Mouse (Mus musculus): ENCODE results near the gene Ear14.
"Not testable (repeated sequence)": the region's sequence is repeated elsewhere in the genome, so short reads cannot be mapped to it uniquely, and the experiment has no call there.

Gene Ear14

GRCm38 (mm10) chr14:51203115-51203514 is at the start of gene Ear14:
Gene Ear14 (plus strand): TSS chr14:51203391.
- no peak for DNase-seq (ENCODE audit: extremely low read depth, low read depth)

DNA sequence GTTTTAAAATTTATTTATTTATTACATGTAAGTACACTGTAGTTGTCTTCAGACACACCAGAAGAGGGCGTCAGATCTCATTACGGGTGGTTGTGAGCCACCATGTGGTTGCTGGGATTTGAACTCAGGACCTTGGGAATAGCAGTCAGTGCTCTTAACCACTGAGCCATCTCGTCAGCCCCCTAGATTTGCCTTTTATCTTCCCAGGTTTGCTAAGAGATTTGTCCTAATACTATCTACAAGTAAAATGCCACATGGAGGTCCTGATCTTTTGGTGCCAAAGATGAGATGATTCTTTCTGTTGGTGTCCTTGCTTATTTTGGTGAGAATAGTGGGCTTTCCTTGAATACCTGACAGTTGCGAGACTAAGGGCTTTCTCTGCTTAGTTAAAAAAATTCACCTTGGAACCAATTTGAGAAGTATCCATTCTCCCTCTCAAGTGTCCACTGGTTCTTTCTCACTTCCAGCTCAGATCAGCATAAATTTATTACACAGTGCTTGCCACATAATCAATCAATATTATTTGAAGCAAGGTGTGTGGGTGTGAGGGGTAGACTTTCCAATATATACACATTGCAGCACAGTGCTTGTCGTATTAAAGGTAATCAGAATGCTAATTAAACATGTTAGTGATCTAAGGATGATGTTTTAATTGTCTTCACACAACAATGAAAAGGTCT is 47.0 kb upstream of the Ear14 start:
- no peak for DNase-seq (ENCODE audit: extremely low read depth, low read depth)

- no peak for DNase-seq (ENCODE audit: extremely low read depth, low read depth)
These were observed 46.5 kb upstream of the Ear14 start for GRCm38 (mm10) chr14:51156736-51157068.

DNA sequence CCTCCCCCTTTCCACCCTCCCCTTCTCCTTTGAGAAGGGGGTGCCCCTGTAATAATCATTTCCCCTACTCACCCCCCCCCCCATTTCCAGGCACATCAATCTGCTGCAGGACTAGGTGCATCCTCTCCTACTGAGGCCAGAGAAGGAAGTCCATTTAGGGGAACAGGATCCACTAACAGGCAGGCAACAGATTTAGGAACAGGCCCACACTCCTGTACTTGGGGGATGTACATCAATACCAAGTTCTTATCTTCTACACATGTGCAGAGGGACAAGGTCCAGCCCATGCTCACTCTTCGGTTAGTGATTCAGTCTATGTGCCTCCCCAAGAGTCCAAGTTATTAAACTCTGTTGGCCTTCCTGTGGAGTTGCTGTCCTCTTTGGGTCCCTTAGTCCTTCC is 46.1 kb upstream of the Ear14 start:
- DNase-seq (ENCODE audit: extremely low read depth, low read depth), result no peak

GRCm38 (mm10) chr14:51161976-51162375 is 41.2 kb upstream of the Ear14 start, which contains the start of gene Rnase2b:
Gene Rnase2b (plus strand): TSS chr14:51162260.
- DNase-seq (ENCODE audit: extremely low read depth, low read depth), result not testable (repeated sequence)

- not testable (repeated sequence) for DNase-seq (ENCODE audit: extremely low read depth, low read depth)
These were observed 39.9 kb upstream of the Ear14 start for GRCm38 (mm10) chr14:51163323-51163722.

DNA sequence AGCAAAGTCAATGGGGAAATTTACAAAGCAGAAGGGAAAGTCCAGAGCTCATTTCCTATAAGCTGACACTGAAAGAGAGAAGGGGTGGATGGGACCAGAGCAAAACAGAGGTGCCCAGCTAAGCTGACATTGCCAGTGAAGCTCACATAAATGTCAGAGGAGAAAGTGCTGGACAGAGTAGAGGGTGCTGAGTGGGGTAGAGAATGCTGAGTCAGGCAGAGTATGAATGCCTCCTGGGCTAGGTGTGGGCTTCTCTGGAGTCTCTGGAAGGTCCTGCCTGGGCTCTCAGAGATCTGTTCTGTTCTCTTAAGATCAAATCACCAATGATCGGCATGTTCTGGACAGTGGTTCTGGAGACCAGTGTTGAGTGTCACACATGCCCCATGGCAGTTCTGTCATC is 37.8 kb upstream of the Ear14 start:
- no peak for DNase-seq (ENCODE audit: extremely low read depth, low read depth)

- no peak for DNase-seq (ENCODE audit: extremely low read depth, low read depth)
These were observed 37.1 kb upstream of the Ear14 start for GRCm38 (mm10) chr14:51166068-51166467.

DNA sequence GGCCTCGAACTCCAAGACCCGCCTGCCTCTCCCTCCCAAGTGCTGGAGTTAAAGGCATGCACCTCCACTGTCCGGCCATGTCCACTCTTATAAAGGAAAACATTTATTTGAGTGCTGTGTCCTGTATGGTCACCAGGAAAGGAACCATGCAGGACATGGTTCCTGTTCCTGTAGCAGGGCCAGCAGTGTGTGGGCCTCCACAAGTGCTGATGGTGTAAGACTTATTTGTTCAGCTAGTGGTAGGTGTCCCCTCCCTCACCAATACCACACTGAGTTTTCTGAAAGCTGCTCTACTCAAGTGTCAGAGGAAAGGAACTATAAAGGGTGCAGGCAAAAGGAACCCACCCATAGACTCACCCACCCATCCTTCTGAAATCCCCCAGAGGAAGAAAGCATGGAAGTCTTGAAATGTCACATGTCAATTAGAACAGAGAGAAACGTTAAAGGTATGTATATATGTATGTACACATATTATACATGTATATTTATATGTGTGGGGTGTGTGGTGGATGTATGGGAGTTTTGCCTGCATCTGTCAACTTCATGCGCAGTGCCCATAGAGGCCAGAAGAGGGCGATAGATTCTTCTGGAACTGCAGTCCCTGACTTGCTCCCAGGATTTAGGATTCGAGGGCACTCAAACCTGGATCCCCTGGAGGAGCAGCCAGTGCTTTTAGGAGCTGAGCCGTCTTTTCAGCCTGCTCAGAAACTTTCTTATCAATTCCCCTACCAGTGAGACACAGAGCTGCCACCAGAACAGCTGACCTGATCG is 30.9 kb upstream of the Ear14 start:
- peak; percentile 10 for DNase-seq (ENCODE audit: extremely low read depth, low read depth)

DNA sequence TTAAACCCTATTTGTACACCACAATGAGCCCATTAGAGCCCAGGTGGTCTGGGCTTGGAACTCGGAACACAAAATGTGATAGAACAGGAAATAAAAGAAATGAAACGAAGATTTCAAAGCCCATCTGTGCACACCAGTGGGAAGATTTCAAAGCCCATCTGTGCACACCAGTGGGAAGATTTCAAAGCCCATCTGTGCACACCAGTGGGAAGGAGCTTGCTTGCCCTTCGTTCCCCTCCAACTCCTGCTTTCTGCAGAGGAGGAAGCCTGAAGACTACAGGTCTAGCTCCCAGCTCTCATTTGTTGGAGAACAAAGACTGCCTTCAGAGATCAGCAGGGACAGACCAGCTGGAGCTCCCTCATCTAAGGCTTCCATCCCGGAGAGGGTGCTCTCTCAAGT is 30.2 kb upstream of the Ear14 start:
- DNase-seq (ENCODE audit: extremely low read depth, low read depth), result not testable (repeated sequence)

- no peak for DNase-seq (ENCODE audit: extremely low read depth, low read depth)
These were observed 29.3 kb upstream of the Ear14 start for GRCm38 (mm10) chr14:51173843-51174242.

DNA sequence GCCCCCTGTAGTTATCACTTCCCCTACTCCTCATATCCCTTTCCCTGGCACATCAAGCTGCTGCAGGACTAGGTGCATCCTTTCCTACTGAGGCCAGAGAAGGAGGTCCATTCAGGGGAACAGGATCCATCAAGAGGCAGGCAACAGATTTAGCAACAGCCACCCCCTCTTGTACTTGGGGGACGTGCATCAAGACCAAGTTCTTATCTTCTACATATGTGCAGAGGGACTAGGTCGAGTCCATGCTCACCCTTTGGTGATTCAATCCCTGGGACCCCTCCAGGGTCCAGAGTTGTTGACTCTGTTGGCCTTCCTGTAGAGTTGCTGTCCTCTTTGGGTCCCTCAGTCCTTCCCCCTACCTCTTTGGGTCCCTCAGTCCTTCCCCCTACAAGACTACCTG is 22.1 kb upstream of the Ear14 start:
- DNase-seq (ENCODE audit: extremely low read depth, low read depth), result not testable (repeated sequence)

DNA sequence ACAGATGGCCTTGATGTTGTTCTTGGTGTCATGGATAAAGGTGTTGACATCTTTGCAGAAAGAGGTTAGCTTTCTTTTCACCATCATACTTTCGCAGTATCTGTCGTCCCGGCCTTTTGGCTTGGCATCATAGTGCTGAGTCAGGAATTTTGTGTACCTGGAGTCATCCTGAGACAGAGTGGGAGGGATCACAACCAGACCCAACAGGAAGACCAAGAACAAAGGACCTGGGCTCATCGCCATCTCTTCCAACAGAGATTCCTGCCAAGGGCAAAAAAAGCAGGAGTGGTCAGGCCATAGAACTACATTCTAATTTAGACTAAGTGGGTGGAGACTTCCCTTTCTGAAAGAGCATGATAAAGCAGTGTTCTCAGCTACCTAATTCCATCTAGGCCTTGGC is 7.5 kb upstream of the Ear14 start:
- DNase-seq (ENCODE audit: extremely low read depth, low read depth), result no peak

GRCm38 (mm10) chr14:51199098-51200023 is 3.8 kb upstream of the Ear14 start, which contains the start of gene Ang2:
Gene Ang2 (minus strand): TSS chr14:51199148.
- DNase-seq (ENCODE audit: extremely low read depth, low read depth), result no peak

DNA sequence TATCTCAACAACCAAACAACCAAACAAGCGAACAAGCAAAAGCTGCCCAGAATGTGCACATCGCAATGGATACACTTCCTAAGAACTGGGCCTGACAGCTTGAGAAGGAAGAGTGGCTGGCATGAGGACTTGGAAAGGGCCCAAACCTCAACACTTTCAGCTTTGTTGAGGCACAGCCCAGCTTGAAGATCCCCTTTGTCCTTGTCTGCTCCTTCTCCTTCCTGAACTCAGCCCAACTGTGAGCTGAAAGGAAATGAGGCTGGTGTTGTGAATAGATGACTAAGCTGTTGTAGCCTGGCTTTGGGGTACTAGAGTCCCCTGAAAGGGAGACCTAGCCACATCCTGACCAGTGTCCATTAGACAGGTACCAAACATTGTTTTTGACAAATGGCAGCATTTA is 3.1 kb upstream of the Ear14 start:
- no peak for DNase-seq (ENCODE audit: extremely low read depth, low read depth)

GRCm38 (mm10) chr14:51200466-51200865 is 2.7 kb upstream of the Ear14 start:
- DNase-seq (ENCODE audit: extremely low read depth, low read depth), result no peak

DNA sequence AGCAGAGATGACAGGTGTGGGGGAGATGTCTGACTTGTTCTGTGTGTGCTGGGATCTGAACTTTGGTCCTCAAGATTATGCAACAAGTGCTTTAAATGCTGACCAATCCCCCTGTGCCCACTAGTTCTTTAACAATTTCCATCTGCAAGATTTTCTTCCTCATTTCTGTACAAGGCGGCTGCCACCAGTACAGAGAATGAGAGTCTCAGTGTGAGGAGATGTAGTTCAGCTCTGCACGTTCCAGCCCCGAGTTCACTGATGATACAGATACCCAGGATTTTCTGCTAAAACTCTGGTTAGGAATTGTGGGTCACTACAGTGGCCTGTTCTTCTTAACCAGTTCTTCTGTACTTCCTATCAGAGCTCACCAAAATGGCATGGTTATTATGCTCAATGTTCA is 16.9 kb downstream of the Ear14 start:
- DNase-seq (ENCODE audit: extremely low read depth, low read depth), result not testable (repeated sequence)

DNA sequence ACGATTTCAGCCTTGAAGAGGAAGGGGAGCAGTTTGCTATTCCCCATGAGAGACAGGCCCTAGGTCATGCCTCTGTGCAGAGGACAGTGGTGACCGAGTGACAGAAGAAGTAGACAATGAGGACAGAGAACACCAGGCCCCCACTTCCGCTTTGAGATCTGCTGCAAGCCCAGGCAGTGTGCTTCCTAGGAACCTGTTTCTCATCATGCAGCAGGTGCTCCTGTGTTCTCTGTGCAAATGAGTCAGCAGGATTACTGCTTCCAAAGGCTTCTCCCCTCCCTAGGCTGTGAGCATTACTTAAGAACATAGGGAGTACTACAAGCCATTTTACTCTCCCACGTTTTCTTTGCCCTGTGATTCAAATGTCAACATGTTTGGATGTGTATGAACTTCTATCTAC is 26.5 kb downstream of the Ear14 start:
- DNase-seq (ENCODE audit: extremely low read depth, low read depth), result not testable (repeated sequence)

DNA sequence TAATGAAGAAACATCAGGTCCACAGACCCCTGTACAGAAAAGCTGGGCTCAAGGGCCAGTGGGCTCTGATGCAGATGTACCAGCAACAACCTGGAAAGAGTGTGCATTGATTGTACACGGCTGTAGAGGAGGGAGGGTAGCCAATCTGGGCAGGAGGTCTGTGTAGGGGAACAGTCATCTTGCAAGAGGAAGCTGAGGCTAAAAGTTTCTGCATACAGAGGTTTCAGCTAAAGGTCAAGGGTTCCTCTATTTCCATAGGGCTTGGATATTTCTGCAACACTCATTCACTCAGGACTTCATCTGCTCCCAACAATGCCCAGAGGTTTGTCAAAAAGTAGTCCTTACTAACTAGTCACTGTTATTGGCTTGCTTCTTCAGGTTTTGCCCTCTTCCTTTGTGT is 34.3 kb downstream of the Ear14 start:
- not testable (repeated sequence) for DNase-seq (ENCODE audit: extremely low read depth, low read depth)

DNA sequence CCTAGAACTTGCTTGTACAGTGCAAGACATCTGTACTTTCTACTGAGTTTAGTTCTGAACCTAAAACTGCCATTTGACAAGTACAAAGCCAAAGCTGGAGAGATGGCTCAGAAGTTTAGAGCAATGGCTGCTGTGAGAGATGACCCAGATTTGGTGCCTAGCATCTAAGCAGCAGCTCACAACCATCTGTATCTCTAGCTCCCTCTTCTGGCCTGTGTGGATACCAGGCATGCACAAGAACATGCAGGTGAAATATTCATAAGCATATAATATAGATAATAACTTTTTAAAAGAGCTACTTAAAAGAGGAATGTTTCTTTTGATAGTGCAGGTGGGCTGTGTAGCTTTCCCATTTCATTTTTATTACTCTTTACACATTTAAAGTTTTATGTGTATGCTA is 37.7 kb downstream of the Ear14 start:
- DNase-seq (ENCODE audit: extremely low read depth, low read depth), result peak; percentile 13

DNA sequence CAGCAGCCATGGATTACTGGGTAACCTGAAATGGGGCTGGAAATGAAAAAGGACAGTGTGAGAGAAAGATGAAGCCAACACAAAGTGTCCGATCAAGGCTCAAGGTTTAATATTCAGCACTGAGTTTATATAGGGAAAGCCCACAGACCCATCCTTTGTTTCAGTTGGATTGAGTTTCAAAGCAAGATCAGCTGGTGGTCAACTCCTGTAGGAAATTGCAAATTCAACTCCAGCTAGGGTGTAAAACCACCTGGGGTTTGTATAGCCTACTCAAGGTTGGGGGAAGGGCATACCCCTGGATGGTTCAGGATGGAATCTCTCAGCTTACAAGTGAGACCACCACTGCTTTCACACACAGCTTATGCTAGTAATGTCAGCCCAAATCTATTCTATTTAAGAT is 44.5 kb downstream of the Ear14 start:
- no peak for DNase-seq (ENCODE audit: extremely low read depth, low read depth)

DNA sequence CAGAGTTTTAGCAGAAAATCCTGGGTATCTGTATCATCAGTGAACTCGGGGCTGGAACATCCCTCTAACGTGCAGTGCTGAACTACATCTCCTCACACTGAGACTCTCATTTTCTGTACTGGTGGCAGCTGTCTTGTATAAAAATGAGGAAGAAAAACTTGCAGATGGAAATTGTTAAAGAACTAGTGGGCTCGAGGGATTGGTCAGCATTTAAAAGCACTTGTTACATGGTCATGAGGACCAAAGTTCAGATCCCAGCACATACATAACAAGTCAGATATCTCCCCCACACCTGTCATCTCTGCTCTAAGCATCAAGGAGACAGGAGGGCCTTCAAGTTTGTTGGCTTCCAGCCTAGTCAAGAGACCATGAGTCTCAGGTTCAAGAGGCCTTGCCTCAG is 47.2 kb downstream of the Ear14 start:
- no peak for DNase-seq (ENCODE audit: extremely low read depth, low read depth)
